Mouse (Mus musculus) spleen, adult 18-20 months (tissue): ENCODE data around the gene Anp32a.
A peak's percentile ranks its signal among the peaks of the same experiment; 100 is the strongest.

Experiments used
- DNase-seq, 2 experiments: peaks; one replicate each; pipeline ENCODE4 v3.0.0; 2022; ENCODE audit warnings: mixed read lengths in 2 of 2

Gene Anp32a

GRCm38 (mm10) chr9:62370186-62370585 is 29.1 kb downstream of the Anp32a start:
- DNase-seq = no peak

DNA sequence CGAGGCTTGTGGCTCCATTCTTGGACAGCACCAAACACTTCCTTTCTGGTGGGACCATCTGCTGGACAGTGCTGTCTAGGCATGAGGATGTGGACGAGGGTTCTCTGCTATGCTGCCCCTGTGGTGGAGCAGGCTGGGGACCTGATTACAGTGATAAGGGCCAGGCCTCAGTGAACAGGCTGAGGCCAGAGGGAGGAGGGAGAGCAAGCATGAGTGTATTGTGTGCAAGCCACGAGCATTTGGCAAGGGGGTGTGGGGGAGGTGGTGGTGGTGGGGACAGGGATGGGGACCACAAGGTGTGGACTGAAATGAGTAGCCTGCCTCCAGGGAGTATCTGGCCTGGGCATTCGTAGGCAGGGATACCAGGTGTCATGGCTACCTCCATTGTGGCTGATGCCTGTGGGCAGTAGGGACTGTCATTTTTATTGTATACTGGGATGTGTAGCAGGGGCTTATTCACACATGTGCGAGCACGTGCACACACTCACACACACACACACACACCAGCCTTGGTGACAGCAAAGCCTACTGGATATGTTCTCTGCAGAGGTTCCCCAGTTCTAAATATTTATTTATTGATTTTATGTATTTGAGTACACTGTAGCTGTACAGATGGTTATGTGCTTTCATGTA is 29.7 kb downstream of the Anp32a start:
- no peak for DNase-seq

GRCm38 (mm10) chr9:62371745-62372555 is 30.9 kb downstream of the Anp32a start:
- no peak for DNase-seq

GRCm38 (mm10) chr9:62372556-62373221 is 31.6 kb downstream of the Anp32a start:
- DNase-seq = no peak

- peak; percentile 55 to 81 for DNase-seq
Observed at GRCm38 (mm10) chr9:62373222-62374123, 32.4 kb downstream of the Anp32a start.

DNA sequence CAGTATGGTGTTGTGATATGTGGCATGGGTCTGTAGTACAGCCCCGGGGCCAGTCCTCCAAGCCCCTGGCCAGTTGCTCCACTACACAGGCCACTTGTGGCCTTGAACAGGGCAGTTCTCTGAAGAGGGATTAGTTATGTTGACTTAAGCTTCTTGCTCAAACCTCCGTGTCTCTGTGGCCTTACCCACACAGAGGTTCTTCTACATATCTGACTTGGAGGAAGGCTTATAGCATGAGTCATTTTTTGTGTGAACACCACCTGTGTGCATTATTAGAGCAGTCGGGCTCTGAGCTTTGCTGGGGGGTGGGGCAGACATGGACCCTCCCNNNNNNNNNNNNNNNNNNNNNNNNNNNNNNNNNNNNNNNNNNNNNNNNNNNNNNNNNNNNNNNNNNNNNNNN is 33.2 kb downstream of the Anp32a start:
- DNase-seq = no peak

- DNase-seq = no peak
Observed at GRCm38 (mm10) chr9:62377897-62378296, 36.8 kb downstream of the Anp32a start.

DNA sequence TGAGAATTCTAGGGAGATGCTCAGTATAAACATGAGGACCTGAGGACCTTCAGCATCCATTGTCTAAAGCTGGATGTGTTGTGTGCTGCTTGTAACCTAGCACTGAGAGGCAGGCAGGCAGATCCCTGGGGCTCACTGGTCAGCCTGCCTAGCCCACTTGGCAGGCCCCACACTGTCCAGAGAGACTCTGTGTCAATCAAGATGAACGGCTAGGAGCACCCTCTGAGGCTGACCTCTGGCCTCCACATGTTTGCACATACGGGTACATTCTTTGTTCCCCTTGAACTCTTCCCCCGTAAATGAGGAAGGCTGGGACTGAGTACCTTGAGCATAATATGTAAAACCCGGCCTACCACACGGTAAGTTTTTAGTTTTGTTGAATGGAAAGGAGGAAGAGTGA is 39.3 kb downstream of the Anp32a start:
- no peak for DNase-seq

DNA sequence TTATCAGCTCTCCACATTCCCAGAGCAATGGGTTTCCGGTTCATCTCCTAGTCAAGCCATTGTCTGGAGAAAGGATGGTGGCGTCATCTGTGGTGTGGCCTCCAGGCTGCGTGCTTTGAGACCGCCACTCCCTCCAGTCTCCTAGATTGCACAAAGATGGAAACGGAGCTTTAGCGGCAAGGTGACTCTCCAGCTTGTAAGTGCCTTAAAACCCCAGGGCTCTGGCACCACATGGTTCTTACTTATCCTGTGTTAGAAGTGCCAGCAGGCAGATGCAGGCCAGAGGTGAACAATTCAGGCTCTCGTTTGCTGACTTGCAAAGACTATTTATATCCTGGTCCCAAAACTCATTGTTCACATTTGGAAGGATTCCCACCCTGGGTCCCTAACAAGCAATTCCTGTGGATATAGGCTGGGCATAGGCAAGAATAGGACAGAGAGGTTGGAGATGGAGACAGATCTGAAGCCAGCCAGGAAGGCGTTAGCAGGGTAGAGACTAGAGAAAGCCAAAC is 40.4 kb downstream of the Anp32a start:
- no peak for DNase-seq

DNA sequence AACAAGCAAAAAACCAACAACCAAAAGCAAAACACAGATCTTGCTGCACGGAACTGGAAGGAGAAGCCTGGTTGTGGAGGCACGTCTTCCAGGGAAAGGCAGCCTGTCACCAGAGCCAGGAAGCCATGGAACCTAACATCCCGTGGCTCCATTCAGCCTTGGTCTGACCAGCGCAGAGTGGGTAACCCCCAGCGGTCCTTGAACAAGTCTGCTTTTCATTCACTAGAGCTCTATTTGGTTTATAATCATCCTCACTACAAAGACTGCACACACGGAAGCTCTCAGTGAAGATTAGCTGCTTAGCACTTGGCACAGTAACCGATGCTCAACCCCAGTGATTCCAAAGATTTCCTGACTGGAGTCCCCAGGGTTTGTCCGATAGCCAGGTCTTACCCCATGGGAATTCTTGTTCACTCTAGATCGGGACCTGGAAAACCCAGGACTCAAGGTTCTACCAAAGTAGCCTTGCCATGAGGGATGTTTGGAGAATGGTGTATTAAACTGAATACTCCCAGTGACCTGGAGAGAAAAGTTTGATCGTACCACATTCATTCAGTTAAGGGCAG is 41.5 kb downstream of the Anp32a start:
- DNase-seq = no peak

DNA sequence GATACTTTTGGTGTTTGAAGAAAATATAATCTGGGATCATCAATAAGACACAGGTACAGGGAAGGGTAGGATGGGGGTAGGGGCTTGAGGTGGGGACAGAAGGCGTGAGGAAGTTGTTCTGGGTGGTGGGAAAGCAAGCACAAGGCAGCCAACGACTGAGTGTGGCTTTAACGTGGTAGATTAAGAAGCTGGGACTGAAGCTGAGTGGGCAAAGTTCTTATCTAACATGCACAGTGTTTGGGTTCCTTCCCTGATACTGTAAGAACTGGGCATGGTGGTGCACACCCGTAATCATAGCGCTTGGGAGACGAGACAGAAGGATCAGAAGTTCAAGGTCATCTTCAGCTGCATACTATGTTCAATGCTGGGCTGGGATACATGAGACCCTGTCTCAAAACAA is 44.0 kb downstream of the Anp32a start:
- DNase-seq = no peak

GRCm38 (mm10) chr9:62385727-62386518 is 44.8 kb downstream of the Anp32a start:
- DNase-seq = no peak

DNA sequence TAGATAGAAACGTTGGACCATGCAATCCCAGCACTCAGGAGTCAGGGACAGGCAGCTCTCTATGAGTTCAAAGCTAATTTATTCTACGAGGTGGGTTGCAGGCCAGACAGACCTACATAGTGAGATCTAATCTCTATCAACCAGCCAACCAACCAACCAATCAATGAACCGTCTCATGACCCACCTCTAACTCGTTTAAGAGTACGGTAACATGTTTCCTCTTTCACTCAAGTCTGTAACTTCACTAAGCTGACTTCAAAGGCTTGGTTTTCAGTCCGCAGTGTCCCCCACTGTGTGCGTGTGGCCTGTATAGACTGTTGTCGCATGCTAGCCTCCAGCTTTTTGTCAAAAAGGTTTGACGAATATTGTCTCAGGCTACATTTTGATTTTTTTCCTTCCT is 48.6 kb downstream of the Anp32a start:
- DNase-seq = no peak

GRCm38 (mm10) chr9:62393531-62393930 is 52.4 kb downstream of the Anp32a start:
- no peak for DNase-seq

GRCm38 (mm10) chr9:62394163-62394562 is 53.1 kb downstream of the Anp32a start:
- DNase-seq = no peak

GRCm38 (mm10) chr9:62400531-62401170 is 59.6 kb downstream of the Anp32a start:
- DNase-seq = no peak

DNA sequence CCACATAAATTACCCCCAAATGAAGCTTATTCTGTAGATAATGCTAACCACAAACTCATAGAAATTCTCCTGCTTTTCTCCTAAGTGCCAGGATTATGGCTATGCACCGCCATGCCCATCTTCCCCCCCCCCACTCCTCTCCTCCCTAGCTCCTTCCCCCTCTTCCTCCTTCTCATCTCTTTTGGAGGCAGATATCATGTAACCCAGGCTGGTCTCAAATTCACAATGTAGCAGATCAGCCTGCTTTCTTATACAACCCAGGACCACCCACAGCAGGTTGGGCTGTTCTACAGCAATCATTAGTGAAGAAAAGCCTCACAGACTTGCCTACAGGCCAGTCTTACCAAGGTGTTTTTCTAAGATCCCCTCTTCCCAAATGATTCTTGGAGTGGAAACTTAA is 60.5 kb downstream of the Anp32a start:
- no peak for DNase-seq

GRCm38 (mm10) chr9:62406423-62407013 is 65.4 kb downstream of the Anp32a start:
- no peak for DNase-seq

DNA sequence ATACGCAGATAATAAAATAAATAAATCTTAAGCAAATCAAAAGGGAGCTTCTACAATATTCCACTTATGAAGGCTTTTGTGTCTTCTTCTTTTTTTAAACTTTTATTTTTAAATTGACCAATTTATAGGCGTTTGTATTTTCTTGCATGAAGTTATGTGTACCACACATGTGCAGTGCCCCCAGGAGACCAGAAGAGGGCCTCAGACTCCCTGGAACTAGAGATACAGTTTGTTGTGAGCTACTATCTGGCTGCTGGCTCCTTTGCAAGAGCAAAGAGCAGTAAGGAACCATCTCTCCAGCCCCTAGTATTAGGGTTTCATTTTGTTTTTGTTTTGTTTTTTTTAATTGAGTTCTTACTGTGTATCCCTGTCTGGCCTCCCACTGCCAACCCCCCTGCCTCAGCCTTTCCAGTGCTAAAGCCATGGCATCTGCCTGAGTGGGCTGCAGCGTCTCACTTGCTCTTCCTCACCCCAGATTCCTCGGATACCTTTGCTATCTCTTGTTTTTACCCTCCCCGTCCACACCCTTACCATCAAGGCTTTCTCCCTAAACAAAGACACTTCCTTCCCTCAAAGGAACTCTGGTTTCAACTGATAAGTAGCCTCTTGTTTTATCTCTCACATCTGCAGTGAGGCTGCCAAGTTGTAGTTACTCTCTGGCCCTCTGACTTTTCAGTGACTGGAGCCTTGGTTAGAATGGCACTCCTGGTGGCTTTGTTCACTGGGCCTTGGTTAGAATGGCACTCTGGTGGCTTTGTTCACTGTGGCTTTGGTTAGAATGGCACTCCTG is 66.5 kb downstream of the Anp32a start:
- DNase-seq = no peak

DNA sequence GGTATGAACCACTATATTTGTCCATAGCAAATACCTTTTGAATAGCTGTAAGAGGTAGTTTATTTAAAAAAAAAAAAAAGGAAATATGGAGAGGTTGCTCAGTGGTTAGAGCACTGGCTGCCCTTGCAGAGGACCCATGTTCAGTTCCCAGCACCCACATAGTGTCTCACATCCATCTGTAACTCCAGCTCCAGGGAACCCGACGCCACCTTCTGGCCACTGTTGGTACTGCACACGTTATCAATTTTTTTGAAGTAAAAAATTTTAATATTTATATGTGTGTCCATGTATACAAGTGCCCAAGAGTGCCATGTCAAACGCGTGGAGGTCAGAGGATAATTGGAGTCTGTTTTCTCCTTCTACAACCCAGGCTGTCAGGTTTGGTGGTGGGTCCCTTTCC is 77.6 kb downstream of the Anp32a start:
- no peak for DNase-seq
